Mouse (Mus musculus) bone marrow, adult 2 months (tissue): Measurements from ENCODE around the gene Fyn. TPM values are rescaled to one million over a fixed set of nuclear protein-coding genes. Genes with fewer than 3 reads are reported as not detected.

ENCODE experiments used
- H3K27ac ChIP-seq: fragments of 200-500 bp; 2 replicates; pipeline ENCODE4 v1.5.1; 2012; ENCODE audit warnings: low read depth, mild to moderate bottlenecking, control low read depth, inconsistent platforms, low read length; ENCODE audit not compliant: control insufficient read depth, poor library complexity, insufficient read depth
- H3K4me1 ChIP-seq: fragments of 200-500 bp; 2 replicates; pipeline ENCODE4 v1.6.1; 2011; ENCODE audit warnings: low read length; ENCODE audit not compliant: control insufficient read depth, insufficient read depth
- H3K4me3 ChIP-seq: fragments of 200-500 bp; replicated peaks from 2 replicates; pipeline ENCODE3; 2011; ENCODE audit warnings: mild to moderate bottlenecking, low read depth, low read length, control low read depth; ENCODE audit not compliant: control insufficient read depth
- CTCF ChIP-seq: fragments of 200-500 bp; IDR thresholded peaks from 2 replicates; pipeline ENCODE4 v1.5.1; 2011; ENCODE audit warnings: low read length, control low read depth; ENCODE audit not compliant: control insufficient read depth, insufficient read depth
- POLR2A ChIP-seq: fragments of 200-500 bp; IDR thresholded peaks from 2 replicates; pipeline ENCODE4 v1.6.1; 2011; ENCODE audit warnings: low read depth, mild to moderate bottlenecking, control low read depth, low read length, borderline replicate concordance; ENCODE audit not compliant: control insufficient read depth
- WGBS: fragments of 180-500 bp; shearing (Covaris S2); methylation state at CpG from one replicate; pipeline ENCODE4 v1.1.7; 2018; 5-methylcytosine and 5-hydroxymethylcytosine counted together
- polyA plus RNA-seq: library from polyadenylated mRNA; stranded (reverse); fragments of >200 nt; gene quantifications from 2 replicates; pipeline ENCODE4 v1.2.4, GENCODE M21; 2011; ENCODE audit warnings: low replicate concordance; ENCODE audit not compliant: missing spikeins, insufficient read depth, insufficient read length

The Fyn gene
- polyA plus RNA-seq, 1 experiment = 32.3 TPM

DNA sequence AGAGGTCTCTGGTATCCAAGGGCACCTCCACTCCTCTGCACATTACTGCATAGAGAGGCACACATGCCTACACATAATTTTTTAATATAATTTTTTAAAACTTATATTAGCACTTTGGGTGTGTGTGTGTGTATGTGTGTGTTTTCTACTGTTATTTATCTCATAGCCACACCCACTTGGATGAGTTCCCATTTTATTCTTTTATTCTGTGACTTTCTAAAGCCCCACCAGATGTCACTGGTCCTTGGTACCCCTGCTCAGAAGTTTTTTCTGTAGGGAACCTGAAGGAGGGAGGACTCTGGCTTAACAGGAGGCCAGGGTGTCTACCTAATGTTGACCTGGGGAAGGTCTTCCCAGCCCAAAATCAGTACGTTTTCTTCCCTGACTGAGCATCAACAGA lies 152.7 kb downstream of the Fyn start:
- TF ChIP-seq POLR2A = no peak
- no peak for TF ChIP-seq CTCF
- H3K4me3 ChIP-seq = no peak overlapping the region
- no peak overlapping the region for H3K27ac ChIP-seq
- H3K4me1 ChIP-seq = no peaks in the 10 kb centered on the region; the same call in 1 of the 2 replicates
- WGBS = 82% methylated on average over 1 of the region's 1 CpGs

DNA sequence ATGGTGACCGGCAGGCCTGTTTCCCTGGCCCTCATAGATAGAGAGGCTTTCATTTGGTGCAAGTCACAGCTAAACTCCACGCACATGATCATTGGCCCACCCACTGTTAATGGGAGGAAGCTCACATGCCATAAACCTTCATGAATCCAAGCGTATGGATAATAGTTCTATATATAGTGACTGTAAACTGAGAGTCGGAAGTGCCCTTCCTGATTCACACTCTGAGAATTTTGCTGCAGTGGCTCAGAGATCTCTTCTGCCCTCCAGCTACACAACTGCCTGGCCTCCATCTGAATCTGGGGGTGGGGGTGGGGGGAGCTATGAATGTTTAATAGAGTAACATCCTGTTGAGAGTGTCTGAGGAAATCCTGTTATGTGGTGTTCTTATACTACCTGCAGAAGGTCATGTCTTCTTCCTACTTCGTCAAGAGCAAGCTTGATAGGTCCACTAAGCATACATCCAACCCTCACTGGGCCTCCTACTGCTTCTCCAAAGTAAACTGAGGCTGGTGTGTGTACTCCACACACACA lies 153.3 kb downstream of the Fyn start:
- TF ChIP-seq CTCF (no peak), POLR2A (no peak)
- no peak overlapping the region for H3K4me3 ChIP-seq
- WGBS = 77% methylated on average over 5 of the region's 5 CpGs
- H3K4me1 ChIP-seq = no peaks in the 10 kb centered on the region; the same call in 1 of the 2 replicates
- H3K27ac ChIP-seq = no peak overlapping the region

DNA sequence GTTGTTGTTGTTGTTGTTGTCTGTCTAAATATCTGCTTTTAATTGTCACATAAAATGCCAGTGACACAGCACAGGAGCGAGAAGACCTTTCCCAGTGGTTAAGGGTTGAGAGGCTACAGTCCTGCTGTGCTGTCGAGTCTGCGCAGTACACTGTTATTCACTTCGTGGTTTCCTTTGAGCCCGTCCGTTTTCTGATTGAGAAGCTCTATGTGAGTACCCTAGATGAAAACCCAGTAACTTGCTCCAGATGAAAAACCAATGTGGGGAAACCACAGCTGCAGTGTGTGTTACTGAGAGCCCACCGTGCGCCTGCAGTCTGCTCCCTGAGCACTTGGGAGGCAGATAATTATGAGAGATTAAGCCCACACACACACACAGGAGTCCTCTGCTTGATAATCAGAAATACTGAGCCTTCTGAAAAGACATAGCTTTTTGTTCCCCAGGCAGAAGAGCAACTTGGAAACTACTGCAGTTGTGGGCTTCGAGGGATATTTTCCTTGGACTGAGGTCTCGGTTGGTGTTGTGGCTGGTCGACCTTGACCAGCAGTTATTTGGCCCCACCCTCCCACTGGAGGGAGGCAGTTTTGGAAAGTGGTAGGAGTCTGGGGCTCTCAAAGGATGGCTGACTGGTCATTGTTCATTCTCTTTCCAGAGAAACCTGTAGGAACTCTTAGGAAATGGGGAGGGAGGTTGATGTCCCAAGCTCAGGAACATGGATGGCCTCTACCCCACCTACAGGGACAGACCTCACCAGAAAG lies 154.4 kb downstream of the Fyn start:
- no peak for TF ChIP-seq CTCF
- TF ChIP-seq POLR2A = no peak
- no peaks in the 10 kb centered on the region; the same call in 1 of the 2 replicates for H3K4me1 ChIP-seq
- WGBS = 59% methylated on average over 11 of the region's 11 CpGs
- no peak overlapping the region for H3K27ac ChIP-seq
- no peak overlapping the region for H3K4me3 ChIP-seq

DNA sequence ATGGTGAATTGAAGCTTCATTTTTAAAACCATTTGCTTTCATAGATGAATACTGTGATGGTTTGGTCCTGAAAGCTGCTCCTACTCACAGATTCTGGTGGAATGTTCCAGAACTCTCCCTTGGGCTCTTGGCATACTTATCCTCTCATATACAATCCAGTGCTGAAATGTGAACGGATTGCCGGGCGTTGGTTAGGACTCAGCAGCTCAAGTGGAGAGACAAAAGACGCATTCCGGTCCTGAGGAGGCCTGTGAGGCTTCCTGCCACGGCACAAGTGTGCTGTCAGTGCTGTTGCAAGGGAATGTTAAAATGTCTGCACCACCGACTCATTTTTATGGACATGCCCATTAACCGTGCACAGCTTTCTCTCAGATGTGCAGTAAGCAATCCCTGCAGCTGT lies 155.7 kb downstream of the Fyn start:
- 86% methylated on average over 8 of the region's 8 CpGs for WGBS
- H3K4me1 ChIP-seq = no peaks in the 10 kb centered on the region; the same call in 1 of the 2 replicates
- H3K27ac ChIP-seq = no peak overlapping the region
- no peak for TF ChIP-seq POLR2A
- no peak for TF ChIP-seq CTCF
- no peak overlapping the region for H3K4me3 ChIP-seq

DNA sequence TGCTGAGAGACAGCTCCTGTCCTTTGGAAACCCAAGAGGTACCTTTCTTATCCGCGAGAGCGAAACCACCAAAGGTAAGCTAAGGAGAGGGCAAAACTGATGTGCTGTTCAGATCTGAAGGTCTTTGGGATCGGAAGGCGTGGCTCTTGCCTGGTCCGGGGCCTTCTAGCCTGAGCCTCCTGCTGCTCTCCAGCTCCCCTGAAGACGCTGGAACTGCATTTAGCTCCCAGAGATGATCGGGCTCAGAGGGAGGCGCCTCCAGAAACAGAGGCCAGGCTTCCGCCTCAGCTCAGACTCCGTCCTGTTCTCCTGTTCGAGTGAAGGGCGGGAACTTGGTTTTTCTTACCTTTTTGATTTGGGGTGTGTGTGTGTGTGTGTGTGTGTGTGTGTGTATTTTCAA lies 156.8 kb downstream of the Fyn start:
- Histone ChIP-seq H3K4me3 (no peak overlapping the region), H3K4me1 (no peaks in the 10 kb centered on the region; the same call in 1 of the 2 replicates), H3K27ac (no peak overlapping the region)
- no peak for TF ChIP-seq CTCF
- no peak for TF ChIP-seq POLR2A
- WGBS = 90% methylated on average over 13 of the region's 13 CpGs

DNA sequence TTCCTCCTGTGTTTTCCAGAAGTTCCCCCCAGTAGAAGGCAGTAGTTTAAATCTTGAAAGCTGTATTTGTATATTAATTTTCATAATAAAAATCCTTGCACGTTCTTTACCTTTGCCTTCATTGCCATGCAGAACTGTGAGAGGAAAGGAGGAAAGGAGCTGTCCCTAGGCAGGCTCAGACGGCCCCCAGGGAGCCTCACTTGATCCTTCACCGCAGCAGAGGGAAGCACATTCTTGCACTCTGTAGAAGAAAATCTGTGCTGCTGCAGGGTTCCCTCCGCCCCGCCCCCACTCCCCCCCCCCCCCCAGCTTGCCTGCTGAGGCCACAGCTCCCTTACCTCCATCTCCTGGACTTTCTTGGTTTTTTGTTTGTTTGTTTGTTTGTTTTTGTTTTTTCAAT lies 158.5 kb downstream of the Fyn start:
- no peaks in the 10 kb centered on the region for H3K4me1 ChIP-seq
- 85% methylated on average over 5 of the region's 5 CpGs for WGBS
- H3K4me3 ChIP-seq = no peak overlapping the region
- TF ChIP-seq POLR2A (no peak), CTCF (no peak)
- no peak overlapping the region for H3K27ac ChIP-seq

DNA sequence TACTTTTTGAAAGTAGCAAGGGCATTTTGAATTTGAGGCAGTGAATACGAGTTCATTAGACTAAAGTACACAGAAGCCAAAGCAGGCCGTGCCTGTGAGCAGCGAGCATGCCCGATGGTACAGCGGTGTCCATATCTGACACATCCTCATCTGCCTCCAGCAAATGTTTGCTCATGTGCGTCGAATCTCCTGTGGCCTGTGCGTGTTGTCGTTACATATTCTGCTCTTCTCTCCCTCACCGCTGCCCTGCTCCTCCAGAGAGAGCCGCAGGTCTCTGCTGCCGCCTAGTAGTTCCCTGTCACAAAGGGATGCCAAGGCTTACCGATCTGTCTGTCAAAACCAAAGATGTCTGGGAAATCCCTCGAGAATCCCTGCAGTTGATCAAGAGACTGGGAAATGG lies 160.5 kb downstream of the Fyn start:
- WGBS = 86% methylated on average over 14 of the region's 14 CpGs
- TF ChIP-seq POLR2A (no peak), CTCF (no peak)
- H3K4me1 ChIP-seq = no peaks in the 10 kb centered on the region

DNA sequence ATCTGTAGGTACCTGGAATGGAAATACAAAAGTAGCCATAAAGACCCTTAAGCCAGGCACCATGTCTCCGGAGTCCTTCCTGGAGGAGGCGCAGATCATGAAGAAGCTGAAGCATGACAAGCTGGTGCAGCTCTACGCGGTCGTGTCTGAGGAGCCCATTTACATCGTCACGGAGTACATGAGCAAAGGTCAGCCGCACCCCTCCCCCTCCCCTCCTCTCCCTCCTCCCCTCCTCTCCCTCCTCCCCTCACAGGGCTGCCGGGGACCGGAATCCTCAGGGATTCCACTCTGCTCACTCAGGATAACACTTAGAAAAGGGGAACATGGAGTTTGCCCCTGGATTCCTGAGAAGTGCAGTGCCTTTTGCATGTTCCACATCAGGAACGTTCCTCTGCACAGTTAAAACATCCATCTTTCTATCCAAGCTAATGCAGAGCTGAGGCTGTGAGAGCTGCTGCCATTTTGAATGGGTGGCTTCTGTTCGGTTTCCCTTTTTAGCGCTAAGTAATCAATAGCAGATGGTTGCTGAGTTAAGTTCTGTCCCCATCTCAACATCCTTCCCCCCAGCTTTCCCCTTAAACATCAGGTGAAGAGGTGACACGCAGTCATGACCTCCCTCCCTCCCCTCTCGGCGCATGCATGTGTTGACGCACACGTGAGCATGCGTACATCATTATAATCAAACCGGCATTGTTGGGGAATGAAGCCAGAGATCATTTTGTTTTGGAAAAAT lies 163.5 kb downstream of the Fyn start:
- TF ChIP-seq POLR2A = no peak
- no peaks in the 10 kb centered on the region for H3K4me1 ChIP-seq
- H3K4me3 ChIP-seq = no peak overlapping the region
- WGBS = 93% methylated on average over 20 of the region's 20 CpGs
- H3K27ac ChIP-seq = no peak overlapping the region

More for the DNA sequence above, 160.5 kb downstream of the Fyn start:
- no peak overlapping the region for H3K4me3 ChIP-seq
- no peak overlapping the region for H3K27ac ChIP-seq
